Mouse (Mus musculus): ENCODE results near the gene Gm13271. TPM values are rescaled to one million over a fixed set of nuclear protein-coding genes. Genes with fewer than 3 reads are reported as not detected.
"Not testable (repeated sequence)": the region's sequence is repeated elsewhere in the genome, so short reads cannot be mapped to it uniquely, and the experiment has no call there.

Gm13271 gene
- polyA plus RNA-seq (2015; fragmentation: Nextera tagmentation; extraction: Ambion mirVana), result not detected in 2 replicates

GRCm38 (mm10) chr4:88754818-88755340 is at the start of gene Gm13271:
TSS of gene Gm13271 (plus strand) at chr4:88754868.
- not testable (repeated sequence) for H3K4me2 ChIP-seq

DNA sequence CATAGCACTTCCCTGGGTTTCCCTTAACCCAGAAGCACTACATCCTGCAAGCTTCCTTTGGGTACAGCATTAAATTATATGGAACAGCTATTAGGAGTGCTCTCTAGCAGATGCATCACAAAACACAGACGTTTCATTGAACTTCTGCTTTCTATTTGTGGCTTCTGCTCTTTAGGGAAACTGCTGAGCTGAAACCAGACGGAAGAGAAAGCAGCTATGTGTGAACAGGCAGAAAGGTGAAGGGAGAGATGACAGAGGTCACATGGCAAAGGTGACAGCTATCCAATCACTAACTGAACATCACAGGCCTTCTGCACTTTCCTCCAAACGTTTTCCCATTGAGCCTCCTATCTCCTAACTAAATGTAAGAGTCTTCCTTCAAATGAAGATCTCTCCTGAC is 48.7 kb upstream of the Gm13271 start:
- 20% methylated on average over 3 of the region's 3 CpGs for WGBS
- Histone ChIP-seq H3K4me2 (no peak overlapping the region), H3K36me3 (no peaks in the 10 kb centered on the region), H3K27ac (no peak overlapping the region), H3K4me3 (no peak overlapping the region), H3K9me3 (replicated peaks) (no peaks in the 10 kb centered on the region), H3K9ac (no peak overlapping the region), H3K27me3 (no peaks in the 10 kb centered on the region), H3K4me1 (replicated peaks) (no peaks in the 10 kb centered on the region)
- no peak for ATAC-seq (replicated peaks; ENCODE audit: insufficient number of reproducible peaks, insufficient read depth, low FRiP score, low read depth)

More at GRCm38 (mm10) chr4:88754818-88755340, at the start of gene Gm13271:
- not testable (repeated sequence) for H3K4me3 ChIP-seq; H3K9ac ChIP-seq; H3K27ac ChIP-seq; H3K27me3 ChIP-seq; H3K36me3 ChIP-seq; ATAC-seq (replicated peaks; ENCODE audit: insufficient number of reproducible peaks, insufficient read depth, low FRiP score, low read depth); H3K4me1 ChIP-seq (replicated peaks); H3K9me3 ChIP-seq (replicated peaks)
- WGBS, result 76% methylated on average over 15 of the region's 15 CpGs

GRCm38 (mm10) chr4:88707128-88707826 is 47.4 kb upstream of the Gm13271 start:
- Histone ChIP-seq H3K36me3 (no peaks in the 10 kb centered on the region), H3K4me2 (no peak overlapping the region), H3K9me3 (replicated peaks) (no peaks in the 10 kb centered on the region), H3K27ac (no peak overlapping the region), H3K27me3 (no peaks in the 10 kb centered on the region), H3K4me3 (no peak overlapping the region), H3K4me1 (replicated peaks) (no peaks in the 10 kb centered on the region), H3K9ac (no peak overlapping the region)
- ATAC-seq (replicated peaks; ENCODE audit: insufficient number of reproducible peaks, insufficient read depth, low FRiP score, low read depth), result no peak
- WGBS, result 82% methylated on average over 1 of the region's 1 CpGs

DNA sequence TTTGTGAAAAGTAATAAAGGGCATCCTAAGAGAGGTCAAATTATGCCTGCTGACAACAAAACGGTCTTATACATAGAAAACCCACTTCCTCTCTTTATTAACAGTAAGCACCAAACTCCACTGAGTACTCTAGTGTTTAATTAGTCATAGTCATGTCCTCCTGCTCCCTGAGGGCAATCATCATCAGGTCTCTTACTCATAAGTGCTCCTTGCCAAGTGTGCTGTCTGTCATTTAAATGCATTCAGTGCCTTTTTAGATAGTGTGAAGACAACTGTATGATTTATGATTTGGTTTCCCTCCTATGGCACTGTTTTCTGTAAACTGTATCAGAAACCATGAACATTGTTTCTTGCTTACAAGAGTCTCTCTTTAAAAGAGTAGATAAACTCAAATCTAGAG is 40.4 kb upstream of the Gm13271 start:
- H3K4me3 ChIP-seq, result no peak overlapping the region
- 81% methylated on average over 1 of the region's 1 CpGs for WGBS
- H3K4me1 ChIP-seq (replicated peaks), result peaks cover 20% of the 10 kb centered on the region
- H3K4me2 ChIP-seq, result no peak overlapping the region
- no peaks in the 10 kb centered on the region for H3K9me3 ChIP-seq (replicated peaks)
- H3K36me3 ChIP-seq, result peaks cover 8% of the 10 kb centered on the region
- no peak for ATAC-seq (replicated peaks; ENCODE audit: insufficient number of reproducible peaks, insufficient read depth, low FRiP score, low read depth)
- H3K27ac ChIP-seq, result no peak overlapping the region; the same call in 1 of the 2 replicates
- no peak overlapping the region for H3K9ac ChIP-seq
- H3K27me3 ChIP-seq, result no peaks in the 10 kb centered on the region

DNA sequence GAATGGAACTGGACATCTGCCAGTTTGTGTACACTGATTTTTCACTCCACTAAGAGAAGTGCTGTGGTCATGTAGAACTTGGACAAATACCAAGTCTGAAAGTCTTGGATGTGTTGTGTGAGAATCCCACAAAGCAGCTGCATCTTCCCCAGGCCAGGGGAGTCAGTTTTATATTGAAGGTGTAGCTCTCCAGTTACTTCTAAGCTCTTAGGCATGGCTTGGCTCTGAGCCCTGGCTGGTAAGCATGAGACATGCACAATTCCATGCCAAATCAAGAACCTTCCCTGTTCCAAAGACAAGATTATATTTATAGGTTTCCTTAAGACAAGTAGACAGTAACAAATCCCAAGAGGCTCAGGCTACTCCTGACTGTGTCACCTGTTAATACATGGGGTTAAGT is 39.6 kb upstream of the Gm13271 start:
- H3K4me2 ChIP-seq, result no peak overlapping the region
- ATAC-seq (replicated peaks; ENCODE audit: insufficient number of reproducible peaks, insufficient read depth, low FRiP score, low read depth), result no peak
- H3K27me3 ChIP-seq, result no peaks in the 10 kb centered on the region
- H3K9ac ChIP-seq, result no peak overlapping the region
- H3K36me3 ChIP-seq, result peaks cover 10% of the 10 kb centered on the region
- no peaks in the 10 kb centered on the region for H3K9me3 ChIP-seq (replicated peaks)
- no peak overlapping the region for H3K27ac ChIP-seq
- peaks cover 22% of the 10 kb centered on the region for H3K4me1 ChIP-seq (replicated peaks)
- no peak overlapping the region for H3K4me3 ChIP-seq

DNA sequence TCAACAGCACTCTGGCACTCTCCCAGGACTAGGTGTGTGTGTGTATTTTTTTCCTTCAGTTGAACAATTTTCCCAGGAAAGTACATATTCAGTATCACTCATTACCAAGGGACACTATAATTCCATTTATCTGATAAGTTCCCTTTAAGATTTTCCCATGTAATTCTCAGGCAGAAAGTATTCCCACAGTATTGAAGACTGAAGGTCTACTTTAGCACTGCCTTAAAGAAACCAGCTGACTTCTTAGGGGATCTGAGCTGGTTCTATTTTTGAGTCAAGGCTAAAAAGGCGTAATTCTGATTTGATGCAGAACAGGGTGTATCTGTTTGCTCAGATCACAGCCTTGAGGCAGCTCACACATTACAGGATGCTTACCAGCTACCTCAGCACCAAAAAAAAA is 36.0 kb upstream of the Gm13271 start:
- Histone ChIP-seq H3K4me1 (replicated peaks) (peaks cover 33% of the 10 kb centered on the region), H3K9ac (peak overlapping the region; percentile 47)
- 8% methylated on average over 1 of the region's 1 CpGs for WGBS

DNA sequence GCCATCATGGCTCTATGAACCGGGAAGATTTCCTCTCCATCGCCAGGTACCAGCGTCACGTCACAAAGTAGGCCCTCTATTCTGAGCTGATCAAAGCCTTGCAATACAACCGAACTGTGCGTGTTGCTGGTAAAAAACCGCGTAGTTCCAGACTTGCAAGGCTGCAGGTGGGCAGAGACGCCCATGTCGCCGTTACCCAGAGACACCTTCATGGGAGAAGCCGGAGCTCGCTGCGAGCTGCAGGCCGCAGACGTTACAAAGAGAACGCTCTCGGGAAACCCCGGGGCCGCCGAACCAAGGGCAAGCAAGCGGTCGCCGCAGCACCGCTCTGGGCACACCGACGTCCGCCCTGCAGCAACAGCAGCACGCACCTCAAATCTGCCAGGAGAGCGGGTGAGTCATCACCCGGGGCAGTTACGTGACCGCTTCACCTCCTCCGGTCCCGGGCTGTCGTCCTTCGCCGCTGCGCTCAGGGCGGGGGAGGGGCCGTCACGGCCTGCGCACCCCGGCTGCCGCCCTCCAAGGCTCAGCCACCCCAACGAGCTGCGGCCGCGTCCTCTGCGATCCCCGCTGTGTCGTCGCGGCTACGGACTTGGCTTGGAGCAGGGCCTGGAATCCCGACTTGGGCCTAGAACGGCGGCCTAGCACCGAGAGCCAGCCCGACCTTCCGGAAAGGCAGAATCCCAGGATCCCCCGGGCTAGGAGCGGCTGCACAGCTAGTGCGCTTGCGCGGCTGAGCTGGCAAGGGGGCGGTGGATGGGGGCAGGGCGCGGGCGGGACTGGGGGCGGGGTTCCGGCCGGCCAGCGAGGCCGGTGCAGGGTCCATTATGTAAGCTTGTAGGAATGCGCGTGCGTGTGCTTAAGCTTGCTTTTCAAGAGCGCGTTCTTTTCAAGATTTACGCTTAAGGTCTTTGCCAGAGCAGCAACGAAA is 32.6 kb upstream of the Gm13271 start, which contains the start of the genes Gm26566 and Klhl9:
Gm26566 (plus strand) TSS at position 15 of the 931 bp plus-strand sequence.
Klhl9 (minus strand) TSS at position 675 of the 931 bp plus-strand sequence.
- Histone ChIP-seq H3K4me3 (peak within 1 kb of the TSS; percentile 80), H3K4me2 (peak within 1 kb of the TSS; percentile 69), H3K27ac (peak within 1 kb of the TSS; percentile 100), H3K9ac (peak within 1 kb of the TSS; percentile 97), H3K27me3 (no peaks in the 10 kb centered on the region), H3K4me1 (replicated peaks) (peaks cover 21% of the 10 kb centered on the region), H3K9me3 (replicated peaks) (no peaks in the 10 kb centered on the region), H3K36me3 (peaks cover 6% of the 10 kb centered on the region)
- WGBS, result under 1% methylated on average over 63 of the region's 82 CpGs
- peak; percentile 98 for ATAC-seq (replicated peaks; ENCODE audit: insufficient number of reproducible peaks, insufficient read depth, low FRiP score, low read depth)

More for the DNA sequence above, 36.0 kb upstream of the Gm13271 start:
- H3K4me3 ChIP-seq, result peak overlapping the region; percentile 46
- no peak overlapping the region for H3K27ac ChIP-seq
- peak overlapping the region; percentile 69 for H3K4me2 ChIP-seq
- no peaks in the 10 kb centered on the region for H3K9me3 ChIP-seq (replicated peaks)
- no peak for ATAC-seq (replicated peaks; ENCODE audit: insufficient number of reproducible peaks, insufficient read depth, low FRiP score, low read depth)
- H3K27me3 ChIP-seq, result no peaks in the 10 kb centered on the region
- peaks cover 14% of the 10 kb centered on the region for H3K36me3 ChIP-seq

- Histone ChIP-seq H3K27me3 (no peaks in the 10 kb centered on the region), H3K9me3 (replicated peaks) (no peaks in the 10 kb centered on the region), H3K4me3 (no peak overlapping the region), H3K9ac (no peak overlapping the region), H3K36me3 (peaks cover 6% of the 10 kb centered on the region), H3K4me2 (no peak overlapping the region), H3K27ac (no peak overlapping the region), H3K4me1 (replicated peaks) (peaks cover 17% of the 10 kb centered on the region)
- WGBS, result 60% methylated on average over 8 of the region's 8 CpGs
- no peak for ATAC-seq (replicated peaks; ENCODE audit: insufficient number of reproducible peaks, insufficient read depth, low FRiP score, low read depth)
Measured at GRCm38 (mm10) chr4:88723497-88724090, 31.1 kb upstream of the Gm13271 start.

DNA sequence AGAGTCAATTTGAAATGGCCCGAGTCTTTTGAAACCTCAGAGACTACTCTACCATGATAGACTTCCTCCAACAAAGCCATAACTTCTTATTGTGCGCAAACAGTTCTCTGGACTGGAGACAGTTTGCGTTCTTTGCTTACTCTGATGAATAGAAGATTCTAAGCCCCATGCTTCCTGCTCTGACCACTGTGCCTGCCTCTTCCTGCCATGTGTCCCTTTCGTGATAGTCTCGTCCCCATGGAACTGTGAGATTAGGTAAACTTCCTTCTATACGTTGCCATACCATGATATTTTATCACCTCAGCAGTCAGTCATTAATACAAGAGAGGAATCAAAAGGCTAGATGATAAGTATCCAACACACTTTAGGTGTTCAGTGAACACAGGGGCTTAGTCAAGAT is 27.9 kb upstream of the Gm13271 start:
- no peak overlapping the region for H3K4me3 ChIP-seq
- 70% methylated on average over 6 of the region's 6 CpGs for WGBS
- H3K27me3 ChIP-seq, result no peaks in the 10 kb centered on the region
- H3K4me1 ChIP-seq (replicated peaks), result no peaks in the 10 kb centered on the region
- H3K27ac ChIP-seq, result no peak overlapping the region
- no peak for ATAC-seq (replicated peaks; ENCODE audit: insufficient number of reproducible peaks, insufficient read depth, low FRiP score, low read depth)
- no peaks in the 10 kb centered on the region for H3K36me3 ChIP-seq
- H3K9ac ChIP-seq, result no peak overlapping the region
- no peak overlapping the region for H3K4me2 ChIP-seq
- H3K9me3 ChIP-seq (replicated peaks), result no peaks in the 10 kb centered on the region

DNA sequence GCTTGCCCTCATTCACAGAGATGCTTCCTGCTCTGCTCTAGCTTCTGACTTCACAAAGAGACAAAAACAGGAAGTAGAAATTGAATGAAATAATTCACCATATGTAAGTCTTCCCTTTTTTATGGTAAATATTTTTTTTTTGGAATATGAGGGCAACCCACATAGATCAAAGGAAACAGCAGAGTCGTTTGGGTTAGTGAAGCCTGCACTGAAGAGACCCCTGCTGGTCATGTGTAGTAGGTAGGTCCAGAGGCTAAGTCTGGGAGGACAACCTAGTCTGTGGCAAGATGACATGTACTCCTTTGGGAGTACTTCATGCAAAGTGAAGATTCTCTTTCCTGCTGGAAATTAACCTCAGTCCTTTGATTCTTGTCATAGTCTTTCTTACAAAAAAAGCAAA is 27.3 kb upstream of the Gm13271 start:
- H3K4me3 ChIP-seq, result no peak overlapping the region
- H3K4me1 ChIP-seq (replicated peaks), result no peaks in the 10 kb centered on the region
- H3K36me3 ChIP-seq, result no peaks in the 10 kb centered on the region
- no peak overlapping the region for H3K27ac ChIP-seq
- WGBS, result 0% methylated on average over 1 of the region's 1 CpGs
- H3K9ac ChIP-seq, result no peak overlapping the region
- H3K27me3 ChIP-seq, result no peaks in the 10 kb centered on the region
- no peak for ATAC-seq (replicated peaks; ENCODE audit: insufficient number of reproducible peaks, insufficient read depth, low FRiP score, low read depth)
- no peaks in the 10 kb centered on the region for H3K9me3 ChIP-seq (replicated peaks)
- H3K4me2 ChIP-seq, result no peak overlapping the region

GRCm38 (mm10) chr4:88738480-88738879 is 16.2 kb upstream of the Gm13271 start:
- 0 out of 2 replicates have a peak, but pooled peaks cover 4% of the 10 kb centered on the region for H3K4me1 ChIP-seq (replicated peaks)
- ATAC-seq (replicated peaks; ENCODE audit: insufficient number of reproducible peaks, insufficient read depth, low FRiP score, low read depth), result no peak
- no peak overlapping the region for H3K9ac ChIP-seq
- no peaks in the 10 kb centered on the region for H3K9me3 ChIP-seq (replicated peaks)
- no peak overlapping the region for H3K4me3 ChIP-seq
- H3K36me3 ChIP-seq, result no peaks in the 10 kb centered on the region
- H3K27me3 ChIP-seq, result no peaks in the 10 kb centered on the region; the same call in 1 of the 2 replicates
- 2% methylated on average over 2 of the region's 2 CpGs for WGBS
- H3K4me2 ChIP-seq, result no peak overlapping the region
- H3K27ac ChIP-seq, result no peak overlapping the region
